In genomic region chr7:25072716-25073390, GRCm38 (mm10) we compare ENCODE assay signal across 8 mouse cellular contexts. TPM values are rescaled to one million over a fixed set of nuclear protein-coding genes. Genes with fewer than 3 reads are reported as not detected.
DNase-seq lines count a peak whose midpoint lies in the region; ATAC-seq and TF ChIP-seq lines count a peak whose summit lies in the region.

No protein-coding gene starts in this region.

- no peak for TF ChIP-seq EP300 in heart, postnatal 0 days (IDR thresholded peaks at IDR 0.05; ENCODE audit: low read depth)

- TF ChIP-seq POLR2A in cortical plate, adult 2 months (IDR thresholded peaks at IDR 0.05; ENCODE audit: extremely low read depth, insufficient read depth, low read length): peak; percentile 40; the same call in 1 of the 2 replicates

- no peaks in the 10 kb centered on the region for H3K27me3 ChIP-seq in heart, postnatal 0 days (ENCODE audit: control insufficient read depth, insufficient read depth, low read length)
- no peaks in the 10 kb centered on the region for H3K27me3 ChIP-seq in lung, embryonic 14.5 days (ENCODE audit: insufficient read depth, low read length)

- DNase-seq in thymus, postnatal 4 days: peak; percentile 50
- DNase-seq in thymus, postnatal 0 days (ENCODE audit: low spot score): no peak
- peak; percentile 29 for DNase-seq in heart, postnatal 0 days (ENCODE audit: low spot score)
- DNase-seq in layer of hippocampus, postnatal 10 days (ENCODE audit: low spot score in 2 of 2): peak; percentile 69 to 78
- peak; percentile 63 for DNase-seq in lung, embryonic 14.5 days
- DNase-seq in retina, embryonic 14.5 days (ENCODE audit: low spot score): peak; percentile 66
- DNase-seq in thymus, postnatal 25 days: no peak

- H3K4me1 ChIP-seq in cortical plate, adult 2 months (ENCODE audit: control insufficient read depth, insufficient read depth, low read length): peaks cover 4% of the 10 kb centered on the region; the same call in 1 of the 2 replicates
- H3K4me1 ChIP-seq in heart, postnatal 0 days (ENCODE audit: control insufficient read depth, insufficient read depth): peaks cover 9% of the 10 kb centered on the region; the same call in 1 of the 2 replicates
- peaks cover 15% of the 10 kb centered on the region for H3K4me1 ChIP-seq in lung, embryonic 14.5 days (ENCODE audit: insufficient read depth)

- TF ChIP-seq CTCF in cortical plate, adult 2 months (IDR thresholded peaks at IDR 0.05; ENCODE audit: extremely low read depth, insufficient read depth, low read length): no peak
- TF ChIP-seq CTCF in heart, postnatal 0 days (IDR thresholded peaks at IDR 0.05; ENCODE audit: low read depth): no peak
- no peak for TF ChIP-seq CTCF in lung, embryonic 14.5 days (IDR thresholded peaks at IDR 0.05; ENCODE audit: low read depth)

- ATAC-seq in heart, postnatal 0 days (ENCODE audit: insufficient read depth, low read depth): no peak
- peak; percentile 4; the same call in 1 of the 2 replicates for ATAC-seq in lung, embryonic 14.5 days (ENCODE audit: insufficient read depth)

- no peaks in the 10 kb centered on the region for H3K9me3 ChIP-seq in heart, postnatal 0 days (replicated peaks; ENCODE audit: control insufficient read depth, low read length)
- no peaks in the 10 kb centered on the region for H3K9me3 ChIP-seq in lung, embryonic 14.5 days (ENCODE audit: low read depth, low read length)

- H3K4me3 ChIP-seq in cortical plate, adult 2 months (ENCODE audit: insufficient read depth, low read length): peak overlapping the region; percentile 90
- peak overlapping the region; percentile 67 for H3K4me3 ChIP-seq in heart, postnatal 0 days (ENCODE audit: low read depth, low read length)
- H3K4me3 ChIP-seq in lung, embryonic 14.5 days (ENCODE audit: low read depth, low read length): peak overlapping the region; percentile 63

- WGBS in heart, postnatal 0 days: 2% methylated on average over 23 of the region's 33 CpGs
- WGBS in lung, embryonic 14.5 days: under 1% methylated on average over 28 of the region's 33 CpGs

- peak overlapping the region; percentile 94 for H3K4me2 ChIP-seq in heart, postnatal 0 days (ENCODE audit: low read depth, low read length)
- H3K4me2 ChIP-seq in lung, embryonic 14.5 days: peak overlapping the region; percentile 97

- H3K36me3 ChIP-seq in heart, postnatal 0 days (replicated peaks; ENCODE audit: control insufficient read depth, insufficient read depth, low read length): peaks cover 5% of the 10 kb centered on the region; the same call in 1 of the 2 replicates
- H3K36me3 ChIP-seq in lung, embryonic 14.5 days (ENCODE audit: insufficient read depth): peaks cover 11% of the 10 kb centered on the region; the same call in 1 of the 2 replicates

- H3K9ac ChIP-seq in heart, postnatal 0 days (replicated peaks; ENCODE audit: low read depth, low read length): peak overlapping the region; percentile 75
- peak overlapping the region; percentile 79 for H3K9ac ChIP-seq in lung, embryonic 14.5 days

- H3K27ac ChIP-seq in cortical plate, adult 2 months (ENCODE audit: insufficient read depth, low read length): peak overlapping the region; percentile 97
- H3K27ac ChIP-seq in heart, postnatal 0 days (ENCODE audit: low read depth): peak overlapping the region; percentile 60
- peak overlapping the region; percentile 83 for H3K27ac ChIP-seq in lung, embryonic 14.5 days (ENCODE audit: low read depth)

RNA-seq across cellular contexts. Expression of gene Zfp574, which starts 0.5 kb away (rescaled TPM):
- 18.1 and 20.8 TPM in 2 replicates for polyA plus RNA-seq in thymus, postnatal 0 days (2015; fragmentation: Nextera tagmentation; extraction: Ambion mirVana)
- polyA plus RNA-seq in cortical plate, adult 2 months (2012; rRNA removed): 36.6 and 39.2 TPM in 2 replicates
- total RNA-seq in heart, postnatal 0 days (2014; rRNA removed; ENCODE audit: low replicate concordance): 9.8 and 12.0 TPM in 2 replicates
- polyA plus RNA-seq in heart, postnatal 0 days (2015; fragmentation: Nextera tagmentation; extraction: Ambion mirVana): 11.2 and 11.6 TPM in 2 replicates
- 10 to 100 TPM; 21.4 to 23.2 TPM for total RNA-seq in layer of hippocampus, postnatal 10 days (2021)
- polyA plus RNA-seq in lung, embryonic 14.5 days (2014; fragmentation: Nextera tagmentation; extraction: Ambion mirVana): 29.9 and 30.7 TPM in 2 replicates

RNA-seq across cellular contexts. Expression of gene Grik5, which starts 0.7 kb away (rescaled TPM):
- 0.80 and 1.2 TPM in 2 replicates for polyA plus RNA-seq in thymus, postnatal 0 days (2015; fragmentation: Nextera tagmentation; extraction: Ambion mirVana)
- polyA plus RNA-seq in cortical plate, adult 2 months (2012; rRNA removed): 191 and 201 TPM in 2 replicates
- 16.2 and 21.5 TPM in 2 replicates for total RNA-seq in heart, postnatal 0 days (2014; rRNA removed; ENCODE audit: low replicate concordance)
- polyA plus RNA-seq in heart, postnatal 0 days (2015; fragmentation: Nextera tagmentation; extraction: Ambion mirVana): 1.5 and 1.6 TPM in 2 replicates
- total RNA-seq in layer of hippocampus, postnatal 10 days (2021): 100 to 1,000 TPM; 236 to 252 TPM
- polyA plus RNA-seq in lung, embryonic 14.5 days (2014; fragmentation: Nextera tagmentation; extraction: Ambion mirVana): 6.7 and 6.8 TPM in 2 replicates

Comparison
In these comparisons a context has a peak if more than half of its experiments do, and no peak if none do; other contexts are left out.
1. DNase-seq: peak in thymus, postnatal 4 days (single experiment), heart, postnatal 0 days (single experiment), layer of hippocampus, postnatal 10 days (2 of 2), lung, embryonic 14.5 days (single experiment) and retina, embryonic 14.5 days (single experiment); none in thymus, postnatal 0 days (single experiment) and thymus, postnatal 25 days (single experiment).
2. RNA of gene Grik5, which starts 0.7 kb away (polyA plus RNA-seq): 191 to 201 TPM in cortical plate, adult 2 months; 6.7 to 6.8 TPM in lung, embryonic 14.5 days, 1.5 to 1.6 TPM in heart, postnatal 0 days and 0.80 to 1.2 TPM in thymus, postnatal 0 days; every median in the first group is over 10 times any median in the second.
3. Peak in every context shown above with its lines, with median percentiles within 50 percentile points of each other: H3K27ac ChIP-seq and H3K4me3 ChIP-seq.